Mouse (Mus musculus): ENCODE measurements around the gene Cdk5.

Gene Cdk5

GRCm38 (mm10) chr5:24423129-24424003, at the start of gene Cdk5, which contains the start of gene Slc4a2:
TSS of gene Cdk5 (minus strand) at chr5:24423530.
TSS of gene Slc4a2 (plus strand) at chr5:24423837.
- DNase-seq (ENCODE audit: low spot score), result peak; percentile 92

GRCm38 (mm10) chr5:24470600-24470999, 47.3 kb upstream of the Cdk5 start:
- DNase-seq (ENCODE audit: low spot score), result no peak

DNA sequence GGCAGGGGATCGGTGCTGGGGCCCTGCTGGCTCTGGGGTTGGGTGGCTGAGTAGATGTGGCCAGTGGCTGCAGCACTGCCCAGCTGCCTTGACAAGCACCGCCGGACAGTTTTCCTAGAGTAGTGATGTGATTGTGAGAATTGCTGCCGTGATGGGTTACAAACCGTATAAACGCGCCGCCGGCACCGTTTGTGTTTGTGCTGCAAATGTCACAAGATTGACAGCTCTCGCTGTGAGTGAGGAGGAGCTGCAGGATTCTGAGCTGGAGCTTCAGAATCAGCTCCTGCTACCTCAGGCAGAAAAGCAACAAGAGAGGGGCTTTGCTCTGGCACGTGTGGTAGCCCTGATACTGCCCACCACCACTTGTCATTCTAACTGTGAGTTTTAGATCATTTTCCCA, 43.4 kb upstream of the Cdk5 start:
- DNase-seq (ENCODE audit: low spot score), result no peak

GRCm38 (mm10) chr5:24455613-24456012, 32.3 kb upstream of the Cdk5 start:
- DNase-seq (ENCODE audit: low spot score), result no peak

GRCm38 (mm10) chr5:24455076-24455475, 31.7 kb upstream of the Cdk5 start:
- DNase-seq (ENCODE audit: low spot score), result no peak

- no peak for DNase-seq (ENCODE audit: low spot score)
These were observed 30.6 kb upstream of the Cdk5 start for GRCm38 (mm10) chr5:24453985-24454303.

GRCm38 (mm10) chr5:24453283-24453984, 30.1 kb upstream of the Cdk5 start:
- DNase-seq (ENCODE audit: low spot score), result no peak

DNA sequence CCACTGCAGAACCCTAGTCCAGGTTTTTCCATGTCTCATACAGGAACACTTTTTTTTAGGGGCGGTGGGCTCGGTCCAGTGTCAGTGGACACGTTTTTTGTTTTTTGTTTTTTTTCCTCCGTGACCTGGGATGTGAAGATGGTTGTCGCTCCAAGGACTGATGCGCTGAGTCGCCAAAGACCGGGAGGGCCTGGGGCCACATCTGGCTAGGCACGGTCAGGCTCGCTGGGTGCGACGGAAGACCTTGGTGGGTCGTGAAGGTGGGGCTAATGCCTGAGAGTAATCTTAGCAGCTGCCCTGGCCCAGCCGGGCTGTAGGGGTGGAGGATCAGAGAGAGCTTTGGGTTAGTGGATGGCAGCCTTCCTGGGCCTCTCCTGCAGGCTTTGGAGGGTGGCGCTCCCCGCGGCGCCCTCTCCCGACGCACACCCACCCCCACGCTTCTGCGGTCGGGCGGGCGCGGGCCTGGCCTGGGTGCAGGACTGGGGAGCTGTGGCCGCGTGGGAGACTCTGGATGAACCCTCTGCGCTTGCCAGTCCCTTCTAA, 29.4 kb upstream of the Cdk5 start:
- no peak for DNase-seq (ENCODE audit: low spot score)

- no peak for DNase-seq (ENCODE audit: low spot score)
These were observed 28.8 kb upstream of the Cdk5 start, which contains the start of gene Agap3 for GRCm38 (mm10) chr5:24452030-24452690. TSS of gene Agap3 (plus strand) at chr5:24452177.

DNA sequence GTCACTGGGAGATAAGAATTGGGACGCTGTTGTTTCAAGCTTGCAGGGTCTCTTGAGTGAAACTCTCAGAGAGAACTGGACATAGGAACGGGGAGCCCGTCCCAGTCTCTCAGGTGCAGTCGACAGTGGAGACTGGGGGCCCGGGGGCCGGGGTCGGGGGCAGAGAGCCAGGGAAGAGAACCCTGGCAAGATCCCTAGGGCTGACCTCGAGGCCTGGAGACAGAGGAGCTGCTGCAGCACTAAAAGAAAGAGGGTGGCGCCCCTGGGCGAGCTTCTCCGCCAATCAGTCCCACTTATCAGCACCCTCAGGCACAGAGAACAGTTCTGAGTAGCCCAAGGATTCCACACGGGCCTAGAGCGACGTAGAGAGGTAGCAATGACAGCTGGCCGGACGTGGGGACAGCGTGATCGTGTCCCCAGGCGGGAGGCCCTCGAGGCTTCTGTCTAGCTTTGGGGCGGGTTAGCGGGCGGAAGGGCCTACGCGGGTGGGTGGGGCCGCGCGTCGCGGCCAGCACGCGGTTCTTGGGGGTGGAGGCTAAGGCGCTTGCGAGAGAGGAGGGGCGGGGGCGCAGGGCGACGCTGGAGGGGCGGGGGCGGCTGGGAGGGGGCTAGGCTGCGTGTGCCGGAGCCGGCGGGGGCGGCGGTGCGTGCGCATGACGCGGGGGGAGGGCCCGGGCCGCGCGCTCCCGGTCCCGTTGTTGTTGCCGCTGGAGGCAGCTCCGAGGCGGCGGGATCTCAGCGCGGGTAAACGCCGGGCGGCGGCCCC, 28.1 kb upstream of the Cdk5 start:
- peak; percentile 73 for DNase-seq (ENCODE audit: low spot score)

DNA sequence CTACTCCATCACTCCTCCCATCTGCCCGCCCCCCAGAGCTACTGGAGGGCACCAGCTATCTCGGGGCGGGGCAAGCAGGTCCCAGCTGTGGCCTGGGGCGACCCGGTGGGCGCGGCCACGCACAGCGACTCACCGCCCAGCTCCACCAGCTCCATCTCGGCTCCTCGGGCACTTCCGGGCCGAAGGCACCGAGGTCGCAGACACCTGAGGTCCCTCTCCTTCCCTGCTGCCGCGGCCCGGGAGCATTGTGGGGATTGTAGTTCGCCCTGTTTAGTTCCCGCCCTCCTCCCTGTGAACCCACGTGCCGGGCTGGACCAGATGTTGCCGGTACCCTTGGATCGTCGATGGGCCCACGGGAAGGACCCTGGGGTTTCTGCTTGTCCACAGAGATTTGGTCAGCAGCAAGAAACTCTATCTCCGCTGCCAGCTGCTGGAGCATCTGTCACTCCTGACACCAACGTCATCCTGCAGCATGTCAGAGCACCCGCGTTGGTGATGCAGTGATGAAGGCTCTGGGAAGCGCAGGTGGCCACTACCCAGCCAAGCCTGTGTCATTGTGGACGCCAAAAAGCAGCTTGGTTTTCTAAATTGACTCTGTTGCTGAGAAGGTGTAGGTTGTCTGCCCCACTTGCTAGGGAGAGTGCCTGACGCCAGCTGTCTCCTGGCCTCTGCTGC, 24.4 kb upstream of the Cdk5 start, which contains the start of gene Tmub1:
Gene Tmub1, minus strand, starts transcription at position 231 of the 675 bp plus-strand sequence.
- DNase-seq (ENCODE audit: low spot score), result peak; percentile 75

DNA sequence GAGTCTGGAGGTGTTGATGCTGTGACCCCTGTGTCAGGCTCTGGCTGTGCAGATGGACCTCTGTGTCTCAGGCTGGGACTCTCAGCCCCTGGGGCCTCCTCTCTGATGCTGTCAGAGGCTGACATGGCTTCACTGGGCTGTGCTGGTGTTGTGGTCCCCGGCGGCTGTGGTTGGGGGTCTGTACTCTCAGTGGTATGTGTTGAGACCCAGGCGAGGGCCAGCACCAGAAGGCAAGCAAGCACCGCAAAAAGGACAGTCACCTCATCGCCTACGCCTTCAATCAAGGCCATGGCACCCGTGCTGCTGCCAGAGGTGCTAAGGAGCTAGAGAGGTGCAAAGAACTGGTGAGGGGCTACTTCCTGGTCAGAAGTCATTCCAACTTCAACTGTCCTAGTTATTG, 23.3 kb upstream of the Cdk5 start:
- DNase-seq (ENCODE audit: low spot score), result no peak

GRCm38 (mm10) chr5:24445428-24446080, 22.2 kb upstream of the Cdk5 start:
- no peak for DNase-seq (ENCODE audit: low spot score)

GRCm38 (mm10) chr5:24444746-24445427, 21.6 kb upstream of the Cdk5 start, which contains the start of gene Fastk:
TSS of gene Fastk (minus strand) at chr5:24445287.
- peak; percentile 83 for DNase-seq (ENCODE audit: low spot score)

- no peak for DNase-seq (ENCODE audit: low spot score)
These were observed 20.6 kb upstream of the Cdk5 start for GRCm38 (mm10) chr5:24443927-24444326.

DNA sequence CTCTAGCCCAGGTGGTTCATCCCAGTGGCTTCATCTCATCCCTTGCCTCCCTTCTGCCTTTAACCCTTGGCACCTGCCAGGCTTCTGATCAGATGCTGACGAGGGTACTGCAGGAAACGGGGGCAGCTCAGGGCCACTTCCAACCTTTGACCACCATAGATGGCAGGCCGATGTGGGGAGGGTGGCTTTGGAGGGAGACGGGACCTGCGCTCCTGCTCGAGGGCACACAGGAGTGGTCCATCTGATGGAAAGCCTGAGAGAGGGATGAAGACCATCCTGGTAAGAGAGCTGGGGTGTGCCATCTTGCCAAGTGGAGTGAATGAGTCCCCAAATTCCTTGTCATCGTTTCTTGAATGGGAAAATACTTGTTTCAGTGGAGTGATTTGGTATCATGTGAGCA, 19.9 kb upstream of the Cdk5 start:
- no peak for DNase-seq (ENCODE audit: low spot score)

- DNase-seq (ENCODE audit: low spot score), result no peak
These were observed 18.7 kb upstream of the Cdk5 start for GRCm38 (mm10) chr5:24442029-24442428.

DNA sequence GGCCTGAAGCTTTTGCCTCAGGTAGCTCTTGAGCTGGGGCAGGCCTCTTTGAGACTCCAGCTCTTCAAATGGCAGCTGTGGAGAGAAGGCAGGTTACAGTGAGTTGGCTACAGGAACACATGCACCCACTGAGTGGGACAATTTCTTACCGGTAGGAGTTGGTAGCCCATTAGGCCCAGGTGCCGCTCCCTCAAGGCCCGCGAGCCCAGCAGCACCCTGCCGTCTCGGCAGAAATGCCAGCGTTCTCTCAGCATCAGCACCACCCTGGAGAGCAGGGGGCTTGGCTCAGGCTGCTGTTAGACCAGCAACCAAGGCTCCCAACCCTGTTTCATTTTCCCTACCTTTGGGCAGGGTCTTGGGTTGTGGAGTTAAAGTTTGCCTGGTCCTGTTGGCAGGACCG, 17.9 kb upstream of the Cdk5 start:
- no peak for DNase-seq (ENCODE audit: low spot score)

GRCm38 (mm10) chr5:24433993-24434392, 10.7 kb upstream of the Cdk5 start:
- DNase-seq (ENCODE audit: low spot score), result no peak

DNA sequence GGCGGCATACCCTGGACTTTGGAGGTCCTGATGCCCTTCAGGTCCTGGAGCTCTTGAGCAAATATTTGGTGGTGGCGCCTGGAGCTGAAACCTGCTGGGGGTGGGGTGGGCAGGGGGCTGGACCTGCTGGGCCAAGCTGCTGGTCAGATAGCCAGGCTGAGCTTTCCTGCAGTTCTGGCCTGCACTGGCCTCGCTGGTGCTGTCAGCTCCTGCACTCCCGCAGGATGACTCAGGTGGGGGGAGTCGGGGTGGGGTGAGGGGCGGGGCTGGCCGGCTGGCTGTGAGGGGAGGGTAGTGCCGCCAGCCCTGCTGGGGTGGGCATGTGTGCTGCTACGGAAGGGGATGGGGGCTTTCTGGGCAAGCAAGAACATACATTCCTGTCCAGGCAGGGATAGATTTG, 5.3 kb upstream of the Cdk5 start:
- no peak for DNase-seq (ENCODE audit: low spot score)

Measured in ovary, postnatal 14 days (tissue).